Mouse (Mus musculus) heart, embryonic 15.5 days (tissue): ENCODE results near the gene Gadd45b. TPM values are rescaled to one million over a fixed set of nuclear protein-coding genes. Genes with fewer than 3 reads are reported as not detected.

Experiments
- ATAC-seq: fragments of 200-750 bp; cut with Nextera tagmentation; replicated peaks from 2 replicates; pipeline ENCODE4 v1.8.0; 2017; ENCODE audit warnings: low read depth, moderate TSS enrichment; ENCODE audit not compliant: insufficient number of reproducible peaks, insufficient read depth, low FRiP score
- H3K27ac ChIP-seq: fragments of 300-500 bp; sonication (generic); 2 replicates; pipeline ENCODE4 v1.5.1; 2015; ENCODE audit warnings: mild to moderate bottlenecking, inconsistent platforms
- H3K27me3 ChIP-seq: fragments of 300-500 bp; sonication (generic); 2 replicates; pipeline ENCODE4 v1.6.1; 2015; ENCODE audit warnings: inconsistent platforms
- H3K36me3 ChIP-seq: fragments of 300-500 bp; sonication (generic); 2 replicates; pipeline ENCODE4 v1.6.1; 2015; ENCODE audit warnings: mild to moderate bottlenecking, inconsistent platforms
- H3K4me1 ChIP-seq: fragments of 300-500 bp; sonication (generic); replicated peaks from 2 replicates; pipeline ENCODE4 v1.6.1; 2015; ENCODE audit warnings: inconsistent platforms
- H3K4me2 ChIP-seq: fragments of 300-500 bp; sonication (generic); 2 replicates; pipeline ENCODE4 v1.6.1; 2015; ENCODE audit warnings: inconsistent platforms, mild to moderate bottlenecking, moderate library complexity
- H3K4me3 ChIP-seq: fragments of 300-500 bp; sonication (generic); 2 replicates; pipeline ENCODE4 v1.5.1; 2015; ENCODE audit warnings: mild to moderate bottlenecking, inconsistent platforms
- H3K9ac ChIP-seq: fragments of 300-500 bp; sonication (generic); 2 replicates; pipeline ENCODE4 v1.6.1; 2015; ENCODE audit warnings: mild to moderate bottlenecking, inconsistent platforms
- H3K9me3 ChIP-seq: fragments of 300-500 bp; sonication (generic); replicated peaks from 2 replicates; pipeline ENCODE4 v1.6.1; 2016; ENCODE audit warnings: inconsistent platforms
- WGBS: fragments of 180-500 bp; shearing (Covaris S2); methylation state at CpG from one replicate; pipeline ENCODE4 v1.1.7; 2015; ENCODE audit warnings: mixed read lengths; 5-methylcytosine and 5-hydroxymethylcytosine counted together
- polyA plus RNA-seq: library from polyadenylated mRNA; unstranded; fragments of >200 nt; fragmentation: Nextera tagmentation; extraction: Ambion mirVana; gene quantifications from 2 replicates; pipeline ENCODE4 v1.2.1, GENCODE M21; 2015

The Gadd45b gene
- polyA plus RNA-seq, 1 experiment from 2014 or later, result 30.8 TPM

- 11% methylated on average over 6 of the region's 6 CpGs for WGBS
- H3K27me3 ChIP-seq, result no peaks in the 10 kb centered on the region
- peaks cover 97% of the 10 kb centered on the region for H3K4me1 ChIP-seq
- no peaks in the 10 kb centered on the region for H3K9me3 ChIP-seq
- H3K4me2 ChIP-seq, result peak overlapping the region; percentile 81
- no peaks in the 10 kb centered on the region for H3K36me3 ChIP-seq
- peak overlapping the region; percentile 71; the same call in 1 of the 2 replicates for H3K9ac ChIP-seq
- H3K4me3 ChIP-seq, result peak overlapping the region; percentile 51
- H3K27ac ChIP-seq, result peak overlapping the region; percentile 99
- ATAC-seq, result no peak
Measured at GRCm38 (mm10) chr10:80936810-80937164, 6.9 kb downstream of the Gadd45b start.

GRCm38 (mm10) chr10:80937646-80938045, 7.8 kb downstream of the Gadd45b start:
- H3K4me2 ChIP-seq, result peak overlapping the region; percentile 24; the same call in 1 of the 2 replicates
- WGBS, result 14% methylated on average over 8 of the region's 8 CpGs
- peaks cover 91% of the 10 kb centered on the region for H3K4me1 ChIP-seq
- H3K9me3 ChIP-seq, result no peaks in the 10 kb centered on the region
- no peak overlapping the region; the same call in 1 of the 2 replicates for H3K9ac ChIP-seq
- peak overlapping the region; percentile 99 for H3K27ac ChIP-seq
- H3K36me3 ChIP-seq, result no peaks in the 10 kb centered on the region
- no peak for ATAC-seq
- no peak overlapping the region for H3K4me3 ChIP-seq
- H3K27me3 ChIP-seq, result no peaks in the 10 kb centered on the region

GRCm38 (mm10) chr10:80938831-80939550, 9.1 kb downstream of the Gadd45b start:
- Histone ChIP-seq H3K9ac (peak overlapping the region; percentile 45), H3K36me3 (no peaks in the 10 kb centered on the region)
- 9% methylated on average over 15 of the region's 15 CpGs for WGBS

GRCm38 (mm10) chr10:80939671-80940070, 9.8 kb downstream of the Gadd45b start:
- no peaks in the 10 kb centered on the region for H3K9me3 ChIP-seq
- ATAC-seq, result peak; percentile 21; the same call in 1 of the 2 replicates
- WGBS, result 3% methylated on average over 28 of the region's 28 CpGs
- peaks cover 83% of the 10 kb centered on the region for H3K4me1 ChIP-seq
- peak overlapping the region; percentile 99 for H3K27ac ChIP-seq
- peak overlapping the region; percentile 39 for H3K4me3 ChIP-seq
- no peaks in the 10 kb centered on the region for H3K36me3 ChIP-seq
- H3K4me2 ChIP-seq, result peak overlapping the region; percentile 69
- no peaks in the 10 kb centered on the region for H3K27me3 ChIP-seq
- H3K9ac ChIP-seq, result peak overlapping the region; percentile 45; the same call in 1 of the 2 replicates

More at GRCm38 (mm10) chr10:80938831-80939550, 9.1 kb downstream of the Gadd45b start:
- Histone ChIP-seq H3K9me3 (no peaks in the 10 kb centered on the region), H3K27ac (peak overlapping the region; percentile 99), H3K27me3 (no peaks in the 10 kb centered on the region), H3K4me3 (peak overlapping the region; percentile 39), H3K4me2 (peak overlapping the region; percentile 69), H3K4me1 (peaks cover 90% of the 10 kb centered on the region)
- ATAC-seq, result peak; percentile 23; the same call in 1 of the 2 replicates

GRCm38 (mm10) chr10:80940320-80940987, 10.6 kb downstream of the Gadd45b start:
- H3K9me3 ChIP-seq, result no peaks in the 10 kb centered on the region
- H3K4me2 ChIP-seq, result peak overlapping the region; percentile 69
- peak overlapping the region; percentile 45 for H3K9ac ChIP-seq
- H3K4me1 ChIP-seq, result peaks cover 78% of the 10 kb centered on the region
- H3K27me3 ChIP-seq, result no peaks in the 10 kb centered on the region
- H3K4me3 ChIP-seq, result peak overlapping the region; percentile 39
- H3K27ac ChIP-seq, result peak overlapping the region; percentile 99
- peak; percentile 79 for ATAC-seq
- 17% methylated on average over 8 of the region's 8 CpGs for WGBS
- H3K36me3 ChIP-seq, result no peaks in the 10 kb centered on the region

GRCm38 (mm10) chr10:80940988-80941347, 11.1 kb downstream of the Gadd45b start:
- ATAC-seq, result peak; percentile 37
- Histone ChIP-seq H3K4me1 (peaks cover 73% of the 10 kb centered on the region), H3K27ac (peak overlapping the region; percentile 99), H3K4me2 (peak overlapping the region; percentile 69), H3K9me3 (no peaks in the 10 kb centered on the region), H3K27me3 (no peaks in the 10 kb centered on the region), H3K36me3 (no peaks in the 10 kb centered on the region), H3K9ac (0 out of 2 replicates have a peak overlapping the region, but pooled peaks have one; percentile 32), H3K4me3 (peak overlapping the region; percentile 39; the same call in 1 of the 2 replicates)
- WGBS, result 20% methylated on average over 2 of the region's 2 CpGs

GRCm38 (mm10) chr10:80942919-80943318, 13.0 kb downstream of the Gadd45b start:
- no peak overlapping the region for H3K27ac ChIP-seq
- H3K4me1 ChIP-seq, result peaks cover 70% of the 10 kb centered on the region
- no peak overlapping the region for H3K4me3 ChIP-seq
- H3K4me2 ChIP-seq, result no peak overlapping the region
- ATAC-seq, result no peak
- H3K9me3 ChIP-seq, result no peaks in the 10 kb centered on the region
- no peaks in the 10 kb centered on the region for H3K36me3 ChIP-seq
- no peak overlapping the region for H3K9ac ChIP-seq
- no peaks in the 10 kb centered on the region for H3K27me3 ChIP-seq
- 55% methylated on average over 8 of the region's 8 CpGs for WGBS

- ATAC-seq, result no peak
- H3K9me3 ChIP-seq, result no peaks in the 10 kb centered on the region
- 43% methylated on average over 9 of the region's 9 CpGs for WGBS
- no peak overlapping the region for H3K4me2 ChIP-seq
- no peaks in the 10 kb centered on the region for H3K27me3 ChIP-seq
- no peak overlapping the region for H3K4me3 ChIP-seq
- peaks cover 70% of the 10 kb centered on the region for H3K4me1 ChIP-seq
- H3K36me3 ChIP-seq, result no peaks in the 10 kb centered on the region
- no peak overlapping the region for H3K9ac ChIP-seq
- peak overlapping the region; percentile 37 for H3K27ac ChIP-seq
Measured at GRCm38 (mm10) chr10:80943701-80944100, 13.8 kb downstream of the Gadd45b start.

GRCm38 (mm10) chr10:80944231-80944630, 14.4 kb downstream of the Gadd45b start:
- Histone ChIP-seq H3K9ac (no peak overlapping the region), H3K4me1 (peaks cover 70% of the 10 kb centered on the region), H3K4me2 (no peak overlapping the region), H3K27me3 (no peaks in the 10 kb centered on the region), H3K36me3 (no peaks in the 10 kb centered on the region), H3K9me3 (no peaks in the 10 kb centered on the region), H3K4me3 (no peak overlapping the region), H3K27ac (no peak overlapping the region)
- no peak for ATAC-seq
- WGBS, result 88% methylated on average over 5 of the region's 5 CpGs

GRCm38 (mm10) chr10:80946684-80947437, 17.0 kb downstream of the Gadd45b start:
- no peak overlapping the region for H3K9ac ChIP-seq
- H3K4me3 ChIP-seq, result no peak overlapping the region
- H3K4me2 ChIP-seq, result no peak overlapping the region
- H3K4me1 ChIP-seq, result peaks cover 44% of the 10 kb centered on the region
- H3K36me3 ChIP-seq, result no peaks in the 10 kb centered on the region
- ATAC-seq, result no peak
- 66% methylated on average over 14 of the region's 14 CpGs for WGBS
- peak overlapping the region; percentile 73 for H3K27ac ChIP-seq
- H3K27me3 ChIP-seq, result no peaks in the 10 kb centered on the region
- H3K9me3 ChIP-seq, result no peaks in the 10 kb centered on the region

- Histone ChIP-seq H3K27ac (peak overlapping the region; percentile 73), H3K9ac (no peak overlapping the region), H3K9me3 (no peaks in the 10 kb centered on the region), H3K4me1 (peaks cover 41% of the 10 kb centered on the region), H3K36me3 (no peaks in the 10 kb centered on the region), H3K27me3 (no peaks in the 10 kb centered on the region), H3K4me3 (no peak overlapping the region), H3K4me2 (no peak overlapping the region)
- 13% methylated on average over 2 of the region's 2 CpGs for WGBS
- peak; percentile 42; the same call in 1 of the 2 replicates for ATAC-seq
Measured at GRCm38 (mm10) chr10:80947802-80948201, 17.9 kb downstream of the Gadd45b start.
